Mouse (Mus musculus): ENCODE results near the gene Dnah17.

Dnah17 gene

GRCm38 (mm10) chr11:118023475-118023874 lies 107.0 kb downstream of the Dnah17 start:
- WGBS: 78% methylated on average over 7 of the region's 7 CpGs

- 76% methylated on average over 1 of the region's 1 CpGs for WGBS
These were observed 108.6 kb downstream of the Dnah17 start for GRCm38 (mm10) chr11:118021806-118022205.

- WGBS: 94% methylated on average over 4 of the region's 4 CpGs
These were observed 112.1 kb downstream of the Dnah17 start for GRCm38 (mm10) chr11:118018328-118018727.

GRCm38 (mm10) chr11:118015381-118016145 lies 114.9 kb downstream of the Dnah17 start:
- WGBS: 79% methylated on average over 8 of the region's 8 CpGs

- 81% methylated on average over 12 of the region's 12 CpGs for WGBS
These were observed 115.9 kb downstream of the Dnah17 start for GRCm38 (mm10) chr11:118014391-118014995.

- WGBS: 80% methylated on average over 2 of the region's 2 CpGs
These were observed 117.1 kb downstream of the Dnah17 start for GRCm38 (mm10) chr11:118013339-118013738.

GRCm38 (mm10) chr11:118012595-118012994 lies 117.8 kb downstream of the Dnah17 start:
- WGBS: 88% methylated on average over 1 of the region's 1 CpGs

- 48% methylated on average over 4 of the region's 4 CpGs for WGBS
These were observed 120.4 kb downstream of the Dnah17 start for GRCm38 (mm10) chr11:118009865-118010571.

- whole genome bisulfite sequencing: 67% methylated on average over 8 of the region's 8 CpGs
These were observed 121.6 kb downstream of the Dnah17 start for GRCm38 (mm10) chr11:118008843-118009242.

- 77% methylated on average over 5 of the region's 5 CpGs for WGBS
These were observed 122.2 kb downstream of the Dnah17 start for GRCm38 (mm10) chr11:118008144-118008805.

- WGBS: 66% methylated on average over 8 of the region's 8 CpGs
These were observed 122.8 kb downstream of the Dnah17 start for GRCm38 (mm10) chr11:118007460-118008143.

- whole genome bisulfite sequencing: 92% methylated on average over 5 of the region's 5 CpGs
These were observed 126.2 kb downstream of the Dnah17 start for GRCm38 (mm10) chr11:118004217-118004616.

GRCm38 (mm10) chr11:118003718-118004117 lies 126.7 kb downstream of the Dnah17 start:
- 79% methylated on average over 5 of the region's 5 CpGs for WGBS

- 96% methylated on average over 14 of the region's 14 CpGs for WGBS
These were observed 127.3 kb downstream of the Dnah17 start for GRCm38 (mm10) chr11:118003176-118003575.

GRCm38 (mm10) chr11:118000565-118001215 lies 129.7 kb downstream of the Dnah17 start:
- WGBS: 87% methylated on average over 7 of the region's 7 CpGs

- WGBS: 54% methylated on average over 1 of the region's 1 CpGs
These were observed 130.4 kb downstream of the Dnah17 start for GRCm38 (mm10) chr11:118000083-118000482.

GRCm38 (mm10) chr11:117999260-117999934 lies 131.0 kb downstream of the Dnah17 start:
- 86% methylated on average over 6 of the region's 6 CpGs for WGBS

- WGBS: 93% methylated on average over 4 of the region's 4 CpGs
These were observed 132.1 kb downstream of the Dnah17 start for GRCm38 (mm10) chr11:117998356-117998755.

GRCm38 (mm10) chr11:117997085-117997484 lies 133.3 kb downstream of the Dnah17 start:
- 89% methylated on average over 2 of the region's 2 CpGs for WGBS

- 56% methylated on average over 3 of the region's 3 CpGs for WGBS
These were observed 134.4 kb downstream of the Dnah17 start for GRCm38 (mm10) chr11:117996066-117996465.

All from cerebral cortex, adult 2 months (tissue).